Mouse (Mus musculus): ENCODE results near the gene Col25a1.

DNA sequence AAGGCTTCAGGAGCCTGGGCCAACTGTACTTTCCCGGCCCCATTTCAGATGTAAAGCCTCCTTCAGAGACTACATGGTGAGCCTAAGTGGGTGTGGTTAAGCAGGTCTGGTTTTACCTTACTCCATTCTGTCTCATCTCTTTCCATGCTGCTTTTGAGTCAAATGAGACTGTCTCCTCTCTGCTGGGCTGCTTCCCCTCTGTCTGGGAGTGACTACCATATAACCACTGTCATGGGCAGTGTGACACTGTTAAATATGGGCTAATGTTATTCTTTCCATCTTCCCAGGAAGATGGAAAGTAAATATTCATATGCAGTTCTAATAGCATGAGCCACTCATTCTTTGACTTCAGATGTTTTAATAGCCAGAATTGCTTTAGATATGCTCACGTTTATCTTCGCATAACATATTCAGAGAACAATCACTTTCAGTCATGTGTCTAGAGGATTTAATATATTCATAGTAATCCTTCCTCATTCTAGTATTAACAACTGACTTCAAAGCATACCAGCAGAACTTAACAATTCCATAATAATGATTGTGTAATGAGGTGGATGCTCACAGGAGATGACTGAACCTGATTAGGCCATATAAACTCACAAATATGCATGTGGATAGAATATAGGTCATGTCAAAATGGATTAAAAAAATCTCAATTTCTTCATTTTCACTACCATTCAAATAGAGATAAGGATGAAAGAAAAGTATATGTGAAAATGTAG lies 243.5 kb downstream of the Col25a1 start:
- TF ChIP-seq EP300 (IDR thresholded peaks at IDR 0.05) = no peak
- no peak for TF ChIP-seq CTCF (IDR thresholded peaks at IDR 0.05)

All from lung, postnatal 0 days (tissue).